In genomic region chr8:11279296-11279826, GRCm38 (mm10) we compare ENCODE assay signal across 9 mouse cellular contexts. TPM values are rescaled to one million over a fixed set of nuclear protein-coding genes. Genes with fewer than 3 reads are reported as not detected.
DNase-seq lines count a peak whose midpoint lies in the region; ATAC-seq and TF ChIP-seq lines count a peak whose summit lies in the region.
"Had no signal": no experiment of that assay in that cellular context is flagged by ENCODE, and none has a peak within 500 bp of the region (broad histone marks: within the 10 kb centered on the region; RNA-seq: fewer than 3 reads in every experiment).

No protein-coding gene starts in this region.

- peak overlapping the region; percentile 29 for H3K4me2 ChIP-seq in forebrain, embryonic 15.5 days (replicated peaks)
- H3K4me2 ChIP-seq in liver, postnatal 0 days (ENCODE audit: low read depth, low read length), result peak overlapping the region; percentile 54

- H3K27ac ChIP-seq in layer of hippocampus, adult 2 months, result no peak overlapping the region; the same call in 1 of the 2 replicates
- no peak overlapping the region for H3K27ac ChIP-seq in forebrain, embryonic 15.5 days (replicated peaks)
- peak overlapping the region; percentile 76 for H3K27ac ChIP-seq in liver, postnatal 0 days (ENCODE audit: low read depth)

- TF ChIP-seq EP300 in liver, postnatal 0 days (IDR thresholded peaks at IDR 0.05; ENCODE audit: low read depth), result no peak

- H3K9ac ChIP-seq in forebrain, embryonic 15.5 days (replicated peaks), result no peak overlapping the region
- H3K9ac ChIP-seq in liver, postnatal 0 days (replicated peaks), result peak overlapping the region; percentile 51; the same call in 1 of the 2 replicates

- no peak for DNase-seq in layer of hippocampus, adult 2 months (ENCODE audit: low spot score in 2 of 2)
- DNase-seq in layer of hippocampus, adult 8-10 months (ENCODE audit: low spot score in 2 of 2), result no peak
- peak; percentile 93 for DNase-seq in kidney, adult 11 months
- DNase-seq in liver, postnatal 0 days, result peak; percentile 66
- DNase-seq in urinary bladder, adult 18-20 months (ENCODE audit: low spot score in 2 of 2), result no peak
- DNase-seq in left cerebral cortex, adult 18-20 months (ENCODE audit: low spot score in 2 of 2), result no peak
- DNase-seq in layer of hippocampus, adult 11-12 months (ENCODE audit: low spot score), result no peak

- no peak; the same call in 1 of the 2 replicates for ATAC-seq in forebrain, embryonic 15.5 days (replicated peaks)
- peak; percentile 85 for ATAC-seq in liver, postnatal 0 days

- 49% methylated on average over 20 of the region's 20 CpGs for WGBS in forebrain, embryonic 15.5 days
- 17% methylated on average over 20 of the region's 20 CpGs for WGBS in liver, postnatal 0 days (ENCODE audit: insufficient replicate concordance)

- peak; percentile 23; the same call in 1 of the 2 replicates for TF ChIP-seq CTCF in layer of hippocampus, adult 2 months (conservative IDR thresholded peaks at IDR 0.05)
- no peak for TF ChIP-seq CTCF in liver, postnatal 0 days (IDR thresholded peaks at IDR 0.05; ENCODE audit: low read depth)

- no peaks in the 10 kb centered on the region for H3K9me3 ChIP-seq in forebrain, embryonic 15.5 days
- 0 out of 2 replicates have a peak, but pooled peaks cover 4% of the 10 kb centered on the region for H3K9me3 ChIP-seq in liver, postnatal 0 days (ENCODE audit: low read length)

- no peaks in the 10 kb centered on the region for H3K27me3 ChIP-seq in forebrain, embryonic 15.5 days
- no peaks in the 10 kb centered on the region for H3K27me3 ChIP-seq in liver, postnatal 0 days (ENCODE audit: insufficient read depth, low read length)

- 0 out of 2 replicates have a peak, but pooled peaks cover 11% of the 10 kb centered on the region for H3K4me1 ChIP-seq in forebrain, embryonic 15.5 days
- peaks cover 24% of the 10 kb centered on the region for H3K4me1 ChIP-seq in liver, postnatal 0 days (ENCODE audit: insufficient read depth)

- H3K36me3 ChIP-seq in forebrain, embryonic 15.5 days, result no peaks in the 10 kb centered on the region
- no peaks in the 10 kb centered on the region for H3K36me3 ChIP-seq in liver, postnatal 0 days (replicated peaks; ENCODE audit: insufficient read depth, low read length)

- H3K4me3 ChIP-seq in layer of hippocampus, adult 2 months, result no peak overlapping the region
- H3K4me3 ChIP-seq in forebrain, embryonic 15.5 days, result 0 out of 2 replicates have a peak overlapping the region, but pooled peaks have one; percentile 8
- peak overlapping the region; percentile 36 for H3K4me3 ChIP-seq in liver, postnatal 0 days (ENCODE audit: low read depth, low read length)

RNA-seq across cellular contexts. Expression of gene Col4a2, which starts 33.2 kb away (rescaled TPM):
- 10 to 100 TPM; 53.7 to 55.4 TPM for total RNA-seq in layer of hippocampus, adult 2 months (2021)
- 10 to 100 TPM; 39.6 to 55.5 (median 43.9) TPM for total RNA-seq in layer of hippocampus, adult 8-10 months (2022)
- 28.7 and 32.4 TPM in 2 replicates for polyA plus RNA-seq in forebrain, embryonic 15.5 days (2015; fragmentation: Nextera tagmentation; extraction: Ambion mirVana)
- polyA plus RNA-seq in liver, postnatal 0 days (2015; fragmentation: Nextera tagmentation; extraction: Ambion mirVana), result 8.0 and 9.7 TPM in 2 replicates
- 10 to 100 TPM; 40.9 to 45.1 TPM for total RNA-seq in left cerebral cortex, adult 18-20 months (2021)

RNA-seq across cellular contexts. Expression of gene Col4a1, which starts 33.3 kb away (rescaled TPM):
- 10 to 100 TPM; 52.0 to 53.6 TPM for total RNA-seq in layer of hippocampus, adult 2 months (2021)
- total RNA-seq in layer of hippocampus, adult 8-10 months (2022), result 10 to 100 TPM; 34.9 to 38.4 (median 36.1) TPM
- polyA plus RNA-seq in forebrain, embryonic 15.5 days (2015; fragmentation: Nextera tagmentation; extraction: Ambion mirVana), result 61.4 and 67.6 TPM in 2 replicates
- 15.8 and 22.6 TPM in 2 replicates for polyA plus RNA-seq in liver, postnatal 0 days (2015; fragmentation: Nextera tagmentation; extraction: Ambion mirVana)
- 10 to 100 TPM; 39.0 to 47.4 TPM for total RNA-seq in left cerebral cortex, adult 18-20 months (2021)
- total RNA-seq: MEL had no signal

Comparison
In these comparisons a context has a peak if more than half of its experiments do, and no peak if none do; other contexts are left out.
1. DNase-seq: peak in kidney, adult 11 months (single experiment) and liver, postnatal 0 days (single experiment); none in layer of hippocampus, adult 2 months (0 of 2), layer of hippocampus, adult 8-10 months (0 of 2), urinary bladder, adult 18-20 months (0 of 2), left cerebral cortex, adult 18-20 months (0 of 2) and layer of hippocampus, adult 11-12 months (single experiment).